Mouse (Mus musculus) telencephalon, adult 2 months (tissue): ENCODE measurements around the gene H2-K1.
"Not testable (repeated sequence)": the region's sequence is repeated elsewhere in the genome, so short reads cannot be mapped to it uniquely, and the experiment has no call there.

Experiments used
- DNase-seq: peaks from one replicate; pipeline ENCODE4 v3.0.0-alpha.2; 2011; ENCODE audit warnings: low read depth, low spot score

H2-K1 gene

DNA sequence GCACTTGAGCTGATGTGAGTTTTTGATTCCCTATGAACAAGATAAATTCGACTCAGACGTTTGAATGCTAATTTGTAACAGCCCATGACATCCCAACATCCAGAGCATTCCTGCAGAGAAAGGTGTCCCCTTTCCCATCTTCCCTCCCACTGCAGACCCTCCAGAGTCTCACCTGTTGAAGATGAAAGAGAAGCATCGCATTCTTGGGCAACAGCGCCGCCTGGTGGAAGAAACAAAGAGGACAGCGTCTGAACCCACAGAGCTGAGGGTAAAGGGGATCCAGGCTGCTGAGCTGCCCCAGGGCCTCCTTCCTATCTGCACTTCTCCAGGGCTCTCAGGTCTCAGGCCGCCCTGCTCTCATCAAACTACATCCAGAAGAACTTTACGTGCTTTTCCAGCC lies 18.0 kb downstream of the H2-K1 start:
- not testable (repeated sequence) for DNase-seq

DNA sequence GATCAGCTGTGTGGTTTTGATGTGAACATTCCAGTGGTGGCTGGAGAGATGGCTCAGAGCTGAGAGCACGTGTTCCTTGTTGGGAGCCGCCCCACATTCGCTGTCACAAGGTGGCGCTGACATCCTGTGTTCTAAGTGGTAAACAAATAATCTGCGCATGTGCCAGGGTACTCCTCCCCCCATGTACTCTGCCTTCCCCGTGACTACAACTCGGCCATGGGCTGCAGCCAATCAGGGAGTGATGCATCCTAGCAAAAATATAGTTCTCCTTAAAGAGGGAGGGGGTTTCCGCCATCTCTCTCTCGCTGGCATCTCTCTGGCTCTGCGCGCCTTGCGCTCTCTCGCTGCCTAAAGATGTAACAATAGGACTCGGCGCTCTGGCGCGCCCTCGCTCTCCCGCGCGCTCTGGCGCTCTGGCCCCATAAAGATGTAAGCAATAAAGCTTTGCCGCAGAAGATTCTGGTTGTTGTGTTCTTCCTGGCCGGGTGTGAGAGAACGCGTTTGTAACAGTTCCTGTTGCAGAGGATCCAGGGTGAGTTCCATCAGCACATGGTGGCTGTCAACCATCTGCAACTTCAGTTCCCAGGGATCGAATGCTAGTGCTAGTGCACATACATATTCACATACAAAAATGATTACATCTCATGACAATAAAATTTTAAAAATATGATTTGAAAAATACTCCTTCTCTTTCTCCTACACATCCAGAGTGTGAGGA lies 18.8 kb downstream of the H2-K1 start:
- DNase-seq, result peak; percentile 96

DNA sequence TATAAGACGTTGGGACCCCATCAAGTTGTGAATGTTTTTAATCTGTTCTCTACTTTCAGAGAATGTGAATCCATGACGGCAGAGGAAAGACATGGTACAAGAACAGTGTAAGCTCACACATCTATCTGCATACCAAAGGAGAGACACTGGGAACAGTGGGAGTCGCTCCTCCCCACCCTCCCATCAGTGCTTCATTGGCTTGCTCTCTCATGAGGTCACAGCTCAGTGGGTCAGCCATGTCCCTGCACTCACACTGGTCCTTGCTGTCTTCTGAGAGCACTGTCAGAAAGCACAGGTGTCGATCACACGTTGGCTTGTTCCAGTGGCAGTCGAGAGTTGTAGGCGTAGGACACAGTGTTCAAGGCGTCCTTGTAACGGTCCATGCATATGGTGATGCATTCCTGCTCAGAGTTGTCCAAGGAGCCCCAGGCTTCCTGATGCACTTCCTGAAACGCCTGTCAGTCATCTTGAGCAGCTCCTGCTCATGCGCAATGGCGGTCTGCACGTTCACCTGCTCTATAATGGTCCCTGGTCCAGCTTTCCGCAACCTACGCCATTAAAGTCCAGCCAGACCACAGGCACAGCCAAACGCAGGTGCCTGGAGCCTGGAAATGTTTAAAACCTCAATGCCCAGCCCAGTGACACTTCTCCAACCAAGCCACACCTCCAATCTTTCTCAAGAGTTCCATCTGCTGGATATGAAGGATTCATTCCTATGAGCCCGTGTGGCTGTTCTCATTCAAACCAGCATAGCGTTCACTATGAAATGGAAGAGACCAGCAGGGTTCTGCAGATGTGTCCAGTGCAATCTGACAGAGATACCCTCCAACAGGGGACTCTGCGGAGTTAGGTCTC lies 19.7 kb downstream of the H2-K1 start:
- no peak for DNase-seq

DNA sequence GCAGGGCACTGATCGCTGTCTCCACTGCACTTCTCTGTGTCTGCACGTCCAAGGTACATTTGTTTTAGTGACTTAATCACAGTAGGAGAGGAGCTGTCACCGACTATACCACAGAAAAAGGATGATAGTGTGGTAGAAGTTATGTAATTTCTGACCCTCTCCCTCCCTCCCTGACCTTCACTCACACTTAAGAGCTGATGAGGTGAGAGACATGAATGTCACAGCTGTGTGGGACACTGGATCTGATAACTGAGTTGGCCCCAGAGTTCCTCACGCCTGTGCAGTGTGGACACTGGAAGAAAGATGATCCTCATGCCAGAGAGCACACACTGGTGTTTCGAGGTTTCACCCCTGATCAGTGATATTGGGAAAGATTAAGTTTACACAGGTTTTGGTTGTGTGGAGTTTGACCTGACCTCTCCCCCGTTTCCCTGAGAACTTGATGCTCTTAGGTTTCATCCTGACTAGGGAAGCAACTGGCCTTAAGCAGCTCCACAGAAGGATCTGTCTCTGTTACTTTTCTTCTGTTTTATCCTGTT lies 20.6 kb downstream of the H2-K1 start:
- no peak for DNase-seq

DNA sequence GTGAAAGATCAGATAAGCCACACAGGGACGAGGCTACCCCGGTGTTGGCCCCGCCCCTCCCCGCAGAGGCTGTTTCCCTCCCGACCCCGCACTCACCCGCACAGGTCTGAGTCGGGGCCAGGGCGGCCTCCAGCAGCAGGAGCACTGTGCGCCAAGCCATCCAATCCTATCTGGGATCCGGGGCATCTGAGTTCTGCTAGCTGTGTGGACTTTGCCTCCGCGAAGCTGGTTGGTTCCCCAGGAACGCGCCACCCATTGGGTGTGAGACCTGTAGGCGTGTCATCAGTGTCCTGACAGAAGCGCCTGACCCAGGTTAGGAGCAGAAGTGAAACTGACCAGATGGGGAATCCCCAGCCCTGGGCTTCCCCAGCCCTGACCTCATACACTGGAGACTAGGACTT lies 21.5 kb downstream of the H2-K1 start:
- peak; percentile 50 for DNase-seq

DNA sequence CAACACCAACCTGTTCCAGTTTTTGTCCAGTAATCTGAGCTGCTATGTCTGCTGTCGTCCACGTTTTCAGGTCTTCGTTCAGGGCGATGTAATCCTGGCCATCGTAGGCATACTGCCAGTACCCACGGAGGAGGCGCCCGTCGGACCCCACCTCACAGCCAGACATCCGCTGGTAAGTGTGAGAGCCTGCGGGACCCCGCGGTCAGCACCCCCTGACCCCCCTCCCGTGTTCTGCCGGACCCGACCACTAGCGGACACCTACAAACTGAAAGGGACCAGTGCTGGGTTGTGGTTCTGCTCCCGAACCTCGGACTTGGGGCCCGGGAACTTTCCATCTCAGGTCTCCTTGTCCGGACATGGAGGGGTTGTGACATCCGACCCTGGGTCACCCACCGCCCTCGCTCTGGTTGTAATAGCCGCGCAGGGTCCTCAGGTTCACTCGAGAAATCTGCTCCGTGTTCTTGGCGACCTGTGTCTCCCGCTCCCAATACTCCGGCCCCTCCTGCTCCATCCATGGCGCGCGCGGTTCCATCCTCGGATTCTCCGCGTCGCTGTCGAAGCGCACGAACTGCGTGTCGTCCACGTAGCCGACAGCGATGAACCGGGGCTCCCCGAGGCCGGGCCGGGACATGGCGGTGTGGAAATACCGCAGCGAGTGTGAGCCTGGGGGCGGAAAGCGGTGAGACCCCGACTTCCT lies 22.1 kb downstream of the H2-K1 start:
- no peak for DNase-seq

DNA sequence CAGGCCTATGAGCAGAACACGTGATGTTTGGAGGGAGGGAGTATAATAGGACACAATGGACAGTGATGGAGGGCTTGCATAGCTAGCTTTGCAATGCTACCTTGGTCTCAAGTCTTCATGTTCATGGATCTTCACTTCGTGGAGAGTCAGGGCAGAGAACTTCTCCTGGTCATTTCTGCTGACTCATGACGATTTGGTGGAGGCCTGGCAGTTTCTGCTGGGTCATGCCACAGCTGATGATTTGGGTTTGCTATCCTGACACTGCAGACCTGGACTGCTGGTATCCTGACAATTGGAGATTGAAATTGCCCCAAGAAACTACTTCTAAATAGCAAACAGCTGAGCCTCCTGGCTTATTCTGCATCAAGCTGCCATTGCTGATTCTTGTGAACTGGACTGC lies 26.6 kb downstream of the H2-K1 start:
- no peak for DNase-seq

DNA sequence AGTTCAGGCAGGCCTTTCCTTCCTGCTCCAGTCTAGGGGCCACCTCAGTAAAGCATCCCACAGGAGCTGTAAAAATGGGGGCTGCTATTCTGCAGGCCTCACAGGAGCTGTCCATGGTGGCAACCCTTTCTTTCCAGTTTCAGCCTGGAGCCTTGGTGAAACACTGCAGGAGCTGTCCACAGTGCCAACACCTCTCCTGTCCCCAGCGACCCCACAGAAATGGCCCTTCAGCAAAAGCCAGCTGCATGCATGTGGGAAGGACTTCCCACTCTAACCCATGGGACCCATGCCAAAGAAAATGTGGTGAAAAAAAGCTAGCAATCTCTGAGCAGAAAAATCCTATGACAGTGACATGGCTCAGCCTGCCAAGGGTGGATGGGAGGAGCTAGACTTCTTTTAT lies 27.5 kb downstream of the H2-K1 start:
- DNase-seq, result no peak

DNA sequence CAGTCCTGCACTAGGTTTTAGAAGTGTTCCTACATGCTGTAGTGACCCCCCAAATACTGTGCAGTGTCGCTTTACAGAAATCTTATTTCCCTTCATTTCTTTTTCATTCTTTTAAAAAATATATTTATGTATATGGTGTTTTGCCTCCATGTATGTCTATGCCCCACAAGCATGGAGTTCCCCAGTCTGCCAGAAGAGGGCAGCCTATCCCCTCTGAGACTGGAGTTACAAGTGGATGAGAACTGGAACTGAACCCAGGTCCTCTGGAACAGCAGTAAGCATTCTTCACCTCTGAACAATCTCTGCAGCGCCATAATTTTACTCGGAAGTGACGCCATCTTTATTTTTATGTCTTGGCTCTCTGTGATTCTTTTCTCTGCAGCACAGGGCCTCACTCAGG lies 30.8 kb downstream of the H2-K1 start:
- no peak for DNase-seq

DNA sequence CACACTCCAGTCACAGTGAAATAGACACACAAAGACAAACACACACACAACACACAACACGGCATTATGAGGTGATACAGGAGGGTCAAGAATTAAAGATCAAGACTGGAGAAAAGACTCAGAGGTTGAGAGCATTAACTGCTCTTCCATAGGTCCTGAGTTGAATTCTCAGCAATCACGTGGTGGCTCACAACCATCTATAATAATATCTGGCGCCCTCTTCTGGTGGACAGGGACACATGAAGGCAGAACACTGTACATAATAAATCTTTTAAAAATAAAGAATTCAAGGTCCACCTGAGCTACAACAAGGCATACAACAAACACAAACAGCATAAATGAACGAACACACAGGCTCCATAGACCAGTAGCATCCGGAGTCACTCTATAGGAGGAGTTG lies 31.2 kb downstream of the H2-K1 start:
- DNase-seq, result no peak

DNA sequence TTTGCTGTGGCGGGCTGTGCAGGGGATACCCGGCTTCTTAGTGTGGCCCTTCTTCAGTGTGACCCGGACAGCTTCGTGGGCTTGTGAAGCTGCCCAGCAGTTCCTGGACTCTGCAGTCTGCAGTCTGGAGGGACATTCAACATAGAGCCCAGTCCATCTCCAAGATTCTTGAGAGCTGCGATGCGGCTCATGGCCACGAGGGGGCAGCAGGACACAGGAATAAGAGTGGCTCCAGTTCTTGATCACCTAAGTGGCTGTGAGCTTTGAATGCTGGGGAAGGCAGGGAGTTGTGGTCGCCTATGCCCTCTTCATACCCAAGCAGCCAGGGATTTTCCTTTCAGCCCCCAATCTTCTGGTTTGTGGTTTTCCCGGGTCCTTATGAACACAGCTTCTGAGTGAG lies 31.7 kb downstream of the H2-K1 start:
- no peak for DNase-seq

DNA sequence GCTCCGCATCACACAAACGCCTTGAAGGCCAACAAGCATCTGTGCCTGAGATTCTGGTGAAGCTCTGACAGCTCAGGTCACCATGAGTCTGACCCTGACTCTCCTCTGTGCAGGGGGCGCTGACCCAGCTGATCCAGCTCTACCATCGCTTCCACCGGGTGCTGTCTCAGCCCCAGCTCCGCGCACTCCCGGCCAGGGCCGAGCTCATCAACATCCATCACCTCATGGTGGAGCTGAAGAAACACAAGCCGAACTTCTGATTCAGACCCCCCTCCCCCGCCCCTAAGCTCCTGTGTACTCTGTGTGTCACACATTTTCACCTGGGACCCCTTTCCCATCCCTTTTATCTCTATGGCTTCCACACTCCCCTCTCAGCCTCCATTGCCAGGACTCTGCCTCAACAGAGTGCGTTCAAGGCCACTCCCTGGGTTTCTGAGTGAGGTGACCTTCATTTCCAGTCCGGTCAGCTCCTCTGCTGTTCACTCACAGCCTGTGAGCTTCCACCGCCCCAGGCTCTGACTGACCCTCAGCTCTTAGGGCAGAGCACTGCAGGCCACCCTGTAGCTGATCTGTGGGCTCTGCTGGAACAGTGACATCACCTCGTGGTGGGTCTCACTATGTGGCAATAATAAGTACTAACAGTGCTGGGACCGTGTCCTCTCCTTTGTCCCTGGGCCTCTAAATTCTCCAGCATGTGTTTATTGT lies 34.1 kb downstream of the H2-K1 start:
- DNase-seq, result no peak

DNA sequence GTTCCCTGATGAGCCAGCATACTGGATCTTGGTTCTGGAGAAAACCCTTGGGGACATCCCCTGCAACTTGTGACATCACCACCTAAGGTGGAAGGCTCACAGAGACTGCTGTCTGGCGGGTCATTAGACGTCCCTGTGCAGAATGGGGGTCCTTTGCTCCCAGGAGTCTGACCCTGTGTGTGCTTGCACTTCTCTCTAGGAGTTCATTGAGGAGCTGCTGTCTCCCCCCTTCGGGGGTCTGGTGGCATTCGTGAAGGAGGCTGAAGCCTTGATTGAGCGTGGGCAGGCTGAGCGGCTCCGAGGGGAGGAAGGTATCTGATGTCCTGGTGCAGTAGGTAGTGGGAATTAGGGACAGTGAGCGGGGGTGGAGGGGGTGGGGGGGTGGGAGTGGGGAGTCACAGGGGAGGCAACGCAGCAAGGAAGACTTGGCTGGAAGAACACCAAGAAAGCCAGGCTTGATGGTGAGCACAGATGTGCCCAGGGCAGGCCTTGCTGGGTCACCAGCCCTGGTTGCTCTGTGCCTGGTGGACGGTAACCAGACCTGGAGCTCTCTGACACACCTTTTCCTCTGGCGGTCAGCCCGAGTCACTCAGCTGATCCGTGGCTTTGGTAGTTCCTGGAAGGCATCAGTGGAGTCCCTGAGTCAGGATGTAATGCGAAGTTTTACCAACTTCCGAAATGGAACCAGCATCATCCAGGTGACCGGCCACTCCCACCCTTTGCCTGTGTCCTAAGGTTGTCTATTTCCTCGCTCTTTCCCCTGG lies 34.9 kb downstream of the H2-K1 start:
- DNase-seq, result no peak

DNA sequence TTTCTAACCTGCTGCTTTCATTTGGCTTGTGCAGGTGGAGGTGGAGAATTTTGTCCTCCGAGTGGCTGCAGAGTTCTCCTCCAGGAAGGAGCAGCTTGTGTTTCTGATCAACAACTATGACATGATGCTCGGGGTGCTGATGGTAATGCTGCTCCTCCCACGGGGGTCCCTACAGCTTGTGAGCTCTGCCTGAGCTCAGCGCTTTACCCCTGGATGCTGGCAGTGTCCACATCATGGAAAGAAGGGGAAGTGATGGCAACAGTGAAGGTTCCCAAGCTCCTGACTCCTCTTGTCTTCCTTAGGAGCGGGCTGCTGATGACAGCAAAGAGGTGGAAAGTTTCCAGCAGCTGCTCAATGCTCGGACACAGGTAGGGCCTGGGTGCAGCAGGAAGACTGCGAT lies 37.3 kb downstream of the H2-K1 start:
- DNase-seq, result no peak

DNA sequence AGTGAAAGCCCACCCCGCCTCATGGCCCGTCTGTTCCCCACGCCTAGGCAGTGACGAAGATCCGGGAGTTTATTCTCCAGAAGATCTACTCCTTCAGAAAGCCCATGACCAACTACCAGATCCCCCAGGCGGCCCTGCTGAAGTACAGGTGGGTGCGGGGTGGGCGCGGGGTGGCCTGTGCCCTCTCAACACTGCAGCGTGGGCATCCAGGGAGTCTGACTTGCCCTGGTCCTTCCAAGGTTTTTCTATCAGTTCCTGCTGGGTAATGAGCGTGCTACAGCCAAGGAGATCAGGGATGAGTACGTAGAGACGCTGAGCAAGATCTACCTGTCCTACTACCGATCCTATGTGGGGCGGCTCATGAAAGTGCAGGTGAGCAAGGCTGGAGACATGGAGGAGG lies 40.2 kb downstream of the H2-K1 start:
- no peak for DNase-seq

DNA sequence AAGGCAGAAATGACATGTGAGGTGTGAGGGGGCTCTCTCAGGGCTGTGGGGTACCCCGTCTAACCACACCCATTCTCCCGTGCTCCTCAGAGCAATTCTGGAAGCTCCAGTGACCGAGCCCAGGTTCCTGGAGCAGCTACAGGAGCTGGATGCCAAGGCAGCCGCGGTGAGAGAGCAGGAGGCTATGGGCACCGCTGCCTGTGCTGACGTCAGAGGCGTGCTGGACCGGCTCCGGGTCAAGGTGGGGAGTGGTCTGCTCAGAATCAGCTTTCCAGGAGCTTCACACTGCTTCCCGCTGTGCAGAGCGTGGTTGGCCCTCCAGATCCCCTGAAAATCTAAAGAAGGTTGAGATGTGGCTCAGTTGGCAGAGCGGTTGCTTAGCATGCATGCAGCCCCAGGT lies 41.0 kb downstream of the H2-K1 start:
- DNase-seq, result no peak

DNA sequence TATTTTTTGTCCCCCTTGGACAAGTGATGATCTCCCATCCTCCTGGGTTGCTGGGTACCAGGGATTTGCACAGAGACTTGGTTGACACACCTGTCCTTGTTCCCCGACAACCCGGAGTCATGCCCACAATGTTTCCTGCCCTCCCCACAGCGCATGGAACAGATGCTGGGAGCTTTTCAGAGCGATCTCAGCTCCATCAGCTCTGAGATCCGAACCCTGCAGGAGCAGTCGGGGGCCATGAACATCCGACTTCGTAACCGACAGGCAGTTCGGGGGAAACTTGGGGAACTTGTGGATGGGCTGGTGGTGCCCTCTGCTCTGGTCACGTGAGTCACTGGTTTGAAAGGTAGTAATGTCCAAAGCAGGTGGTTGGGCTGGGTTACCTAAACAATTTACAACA lies 41.7 kb downstream of the H2-K1 start:
- DNase-seq, result no peak

DNA sequence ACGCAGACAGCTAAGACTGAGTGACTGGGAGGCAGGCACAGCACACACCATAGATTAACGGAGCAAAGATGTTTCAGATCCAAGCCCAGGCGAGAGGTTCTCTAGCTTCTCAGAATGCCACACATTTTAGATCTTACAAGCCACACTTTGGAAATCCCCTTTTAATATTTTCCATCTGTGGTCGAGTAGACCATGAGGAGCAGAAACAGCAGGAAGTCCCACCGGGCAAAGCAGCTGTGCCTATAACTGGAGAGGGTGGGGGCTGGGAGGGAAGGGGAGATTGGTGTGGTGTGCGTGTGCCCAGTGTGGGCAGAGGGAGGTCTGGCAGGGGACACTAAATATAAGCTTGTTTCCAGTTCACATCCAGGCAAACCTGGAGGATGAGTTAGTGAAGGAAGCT lies 42.7 kb downstream of the H2-K1 start:
- no peak for DNase-seq

DNA sequence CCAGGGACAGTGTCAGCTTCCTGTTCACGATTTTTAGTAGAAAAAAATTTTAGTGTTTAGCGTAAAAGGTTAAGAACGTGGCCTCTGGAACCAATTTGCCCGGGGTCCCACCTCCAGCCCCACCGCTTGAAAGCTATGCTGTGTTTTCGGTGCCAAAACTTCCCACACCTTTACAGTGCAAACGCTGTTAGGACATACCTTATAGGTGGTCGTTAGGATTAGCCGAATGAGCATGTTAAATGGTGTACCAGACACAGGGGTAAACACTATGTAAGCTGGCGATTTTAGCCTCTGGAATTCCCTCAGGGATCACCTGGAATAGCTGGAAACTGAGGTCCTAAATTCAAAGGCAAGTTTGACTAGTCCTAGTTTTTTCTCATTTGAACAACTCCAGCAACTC lies 43.8 kb downstream of the H2-K1 start:
- no peak for DNase-seq

DNA sequence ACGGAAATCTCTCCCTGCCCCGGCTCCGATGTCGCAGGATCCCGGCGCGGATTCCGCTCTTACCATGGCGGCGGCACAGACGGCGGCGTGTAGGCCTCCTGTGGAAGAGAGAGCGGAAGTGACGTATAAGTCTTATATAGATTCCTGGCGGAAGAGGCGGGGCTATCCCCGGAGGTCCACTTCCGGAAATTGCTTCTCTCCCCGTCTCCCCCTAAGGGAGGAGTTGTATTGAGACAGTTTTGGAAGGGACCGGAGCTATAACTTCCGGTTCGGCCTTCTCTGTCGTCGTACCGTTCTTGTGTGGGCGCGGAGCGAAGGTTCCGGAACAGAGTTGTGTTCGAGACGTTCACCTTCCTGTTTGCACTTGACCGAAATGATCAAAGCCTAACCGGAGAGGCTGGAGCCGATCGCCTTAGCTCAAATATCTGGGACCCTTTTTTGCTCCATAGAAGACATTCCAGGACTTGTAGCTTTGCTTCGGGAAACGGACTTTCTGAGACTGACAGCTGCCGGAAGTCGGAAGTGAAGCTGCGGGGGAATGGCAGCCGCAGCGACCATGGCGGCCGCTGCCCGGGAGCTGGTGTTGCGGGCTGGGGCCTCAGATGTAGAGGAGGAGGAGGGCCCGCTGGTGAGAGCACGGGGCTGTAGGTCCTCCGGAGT lies 44.5 kb downstream of the H2-K1 start, which contains the start of the genes Vps52 and Rps18:
Gene Vps52 (plus strand): TSS at position 258 of the 660 bp plus-strand sequence.
Gene Rps18 (minus strand): TSS at position 447 of the 660 bp plus-strand sequence.
- peak; percentile 99 for DNase-seq
